8 mouse cellular contexts compared by ENCODE assay signal in genomic region chr5:135236571-135236970, GRCm38 (mm10). TPM values are rescaled to one million over a fixed set of nuclear protein-coding genes. Genes with fewer than 3 reads are reported as not detected.
DNase-seq lines count a peak whose midpoint lies in the region; ATAC-seq and TF ChIP-seq lines count a peak whose summit lies in the region.

No protein-coding gene starts in this region.

- DNase-seq in intestine, embryonic 14.5 days (ENCODE audit: low spot score) = peak; percentile 83
- peak; percentile 54 for DNase-seq in ES-E14 (ENCODE audit: low read depth, low spot score)
- peak; percentile 82 for DNase-seq in brain, embryonic 14.5 days (ENCODE audit: low read depth)
- DNase-seq in frontal cortex, postnatal 36 days (ENCODE audit: low spot score in 2 of 2) = peak; percentile 61 to 74
- DNase-seq in layer of hippocampus, adult 2 months (ENCODE audit: low spot score in 2 of 2) = peak; percentile 54 to 77
- peak; percentile 37 for DNase-seq in lung, postnatal 25 days (ENCODE audit: low spot score)
- DNase-seq in thymus, postnatal 10 days (ENCODE audit: low spot score in 2 of 2) = peak; percentile 15 to 66

- H3K4me2 ChIP-seq in intestine, embryonic 14.5 days (ENCODE audit: low read length) = no peak overlapping the region
- no peak overlapping the region for H3K4me2 ChIP-seq in intestine, embryonic 15.5 days (replicated peaks)

- no peak overlapping the region for H3K27ac ChIP-seq in intestine, embryonic 14.5 days (ENCODE audit: low read depth)
- H3K27ac ChIP-seq in intestine, embryonic 15.5 days = no peak overlapping the region
- no peak overlapping the region for H3K27ac ChIP-seq in ES-E14 (ENCODE audit: insufficient read depth, low read depth, low read length, poor library complexity, severe bottlenecking)
- no peak overlapping the region for H3K27ac ChIP-seq in layer of hippocampus, adult 2 months

- H3K9me3 ChIP-seq in intestine, embryonic 14.5 days (ENCODE audit: control insufficient read depth, low read length) = no peaks in the 10 kb centered on the region
- H3K9me3 ChIP-seq in intestine, embryonic 15.5 days = no peaks in the 10 kb centered on the region
- no peaks in the 10 kb centered on the region for H3K9me3 ChIP-seq in ES-E14 (ENCODE audit: control insufficient read depth, insufficient read depth, low read depth, low read length)

- H3K36me3 ChIP-seq in intestine, embryonic 14.5 days (ENCODE audit: control insufficient read depth, insufficient read depth, low read length) = peaks cover 100% of the 10 kb centered on the region
- H3K36me3 ChIP-seq in intestine, embryonic 15.5 days = peaks cover 75% of the 10 kb centered on the region
- H3K36me3 ChIP-seq in ES-E14 (ENCODE audit: control insufficient read depth, insufficient read depth, low read length, poor library complexity, severe bottlenecking) = peaks cover 72% of the 10 kb centered on the region

- no peaks in the 10 kb centered on the region for H3K4me1 ChIP-seq in intestine, embryonic 14.5 days (replicated peaks; ENCODE audit: control insufficient read depth, insufficient read depth, low read length)
- no peaks in the 10 kb centered on the region for H3K4me1 ChIP-seq in intestine, embryonic 15.5 days (replicated peaks)
- H3K4me1 ChIP-seq in ES-E14 (ENCODE audit: control insufficient read depth in 2 of 2, insufficient read depth in 2 of 2, low read length in 2 of 2, poor library complexity in 1 of 2) = no peaks in the 10 kb centered on the region

- in situ Hi-C loops in ES-E14 (cut with MboI; ENCODE audit: low sequenced_read_pairs in 2 of 2, unreplicated experiment in 2 of 2) = loop anchor here in 1 of 2 experiments (5.0 kb wide), 1 partner anchor 51 kb away; no protein-coding TSS in a partner anchor

- H3K4me3 ChIP-seq in intestine, embryonic 14.5 days (ENCODE audit: low read depth, low read length) = no peak overlapping the region
- H3K4me3 ChIP-seq in intestine, embryonic 15.5 days (replicated peaks) = no peak overlapping the region
- no peak overlapping the region for H3K4me3 ChIP-seq in ES-E14 (ENCODE audit: insufficient read depth in 1 of 2, low read depth in 1 of 2, low read length in 2 of 2, poor library complexity in 1 of 2, severe bottlenecking in 1 of 2)
- H3K4me3 ChIP-seq in layer of hippocampus, adult 2 months = no peak overlapping the region

- no peak for TF ChIP-seq POLR2A in brain, embryonic 14.5 days (IDR thresholded peaks at IDR 0.05; ENCODE audit: borderline replicate concordance, extremely low read depth, insufficient read depth, insufficient read length, poor library complexity, severe bottlenecking)

- ATAC-seq in intestine, embryonic 14.5 days (replicated peaks; ENCODE audit: low FRiP score, low TSS enrichment, low read depth) = no peak
- no peak for ATAC-seq in intestine, embryonic 15.5 days

- 34% methylated on average over 2 of the region's 2 CpGs for WGBS in intestine, embryonic 14.5 days
- 37% methylated on average over 2 of the region's 2 CpGs for WGBS in intestine, embryonic 15.5 days

- peak; percentile 83 for TF ChIP-seq CTCF in brain, embryonic 14.5 days (IDR thresholded peaks at IDR 0.05; ENCODE audit: borderline replicate concordance, extremely low read depth, insufficient read depth, insufficient read length)
- peak; percentile 94 for TF ChIP-seq CTCF in layer of hippocampus, adult 2 months (conservative IDR thresholded peaks at IDR 0.05)

- no peaks in the 10 kb centered on the region for H3K27me3 ChIP-seq in intestine, embryonic 14.5 days (replicated peaks; ENCODE audit: control insufficient read depth, insufficient read depth, low read length)
- H3K27me3 ChIP-seq in intestine, embryonic 15.5 days (replicated peaks) = no peaks in the 10 kb centered on the region

- H3K9ac ChIP-seq in intestine, embryonic 14.5 days (ENCODE audit: low read length) = no peak overlapping the region
- no peak overlapping the region for H3K9ac ChIP-seq in intestine, embryonic 15.5 days
- H3K9ac ChIP-seq in ES-E14 (ENCODE audit: insufficient read depth, low read depth, low read length, poor library complexity, severe bottlenecking) = no peak overlapping the region

TF ChIP-seq in ES-E14, 5 proteins besides CTCF, POLR2A, EP300 and RAD21:
- no peak for TF ChIP-seq MAFK (IDR thresholded peaks at IDR 0.05; ENCODE audit: insufficient read depth, low read depth, low read length)
- 0 out of 2 replicates have a peak, but pooled peaks have one; percentile 27 for TF ChIP-seq ZC3H11A (IDR thresholded peaks at IDR 0.05; ENCODE audit: borderline replicate concordance, low read depth, low read length)
- no peak for TF ChIP-seq ZNF384 (IDR thresholded peaks at IDR 0.05; ENCODE audit: low read depth, low read length)
TF ChIP-seq in ES-E14: peak in this region for 1.

RNA-seq across cellular contexts. Expression of gene Fzd9, which starts 14.5 kb away (rescaled TPM):
- 0.65 and 1.2 TPM in 2 replicates for polyA plus RNA-seq in intestine, embryonic 14.5 days (2014; fragmentation: Nextera tagmentation; extraction: Ambion mirVana)
- 0.87 and 0.88 TPM in 2 replicates for polyA plus RNA-seq in intestine, embryonic 15.5 days (2015; fragmentation: Nextera tagmentation; extraction: Ambion mirVana)
- 9.4 and 18.2 TPM in 2 replicates for total RNA-seq in ES-E14 (2012; rRNA removed)
- polyA plus RNA-seq in brain, embryonic 14.5 days (2012; rRNA removed) = 17.6 and 20.9 TPM in 2 replicates
- total RNA-seq in layer of hippocampus, adult 2 months (2021) = 1 to 10 TPM; 4.5 to 5.0 TPM

RNA-seq across cellular contexts. Expression of gene Baz1b, which starts 49.5 kb away (rescaled TPM):
- polyA plus RNA-seq in intestine, embryonic 14.5 days (2014; fragmentation: Nextera tagmentation; extraction: Ambion mirVana) = 50.8 and 54.2 TPM in 2 replicates
- 33.1 and 34.1 TPM in 2 replicates for polyA plus RNA-seq in intestine, embryonic 15.5 days (2015; fragmentation: Nextera tagmentation; extraction: Ambion mirVana)
- 63.1 and 70.1 TPM in 2 replicates for total RNA-seq in ES-E14 (2012; rRNA removed)
- 56.5 and 70.7 TPM in 2 replicates for polyA plus RNA-seq in brain, embryonic 14.5 days (2012; rRNA removed)
- 10 to 100 TPM; 79.9 to 87.5 TPM for total RNA-seq in layer of hippocampus, adult 2 months (2021)
